Mouse (Mus musculus) MEL (cell line): ENCODE measurements around the gene 1500015O10Rik. TPM values are rescaled to one million over a fixed set of nuclear protein-coding genes. Genes with fewer than 3 reads are reported as not detected.

Source experiments
- DNase-seq: peaks from one replicate; pipeline ENCODE4 v3.0.0; 2011; ENCODE audit warnings: low read depth, low spot score
- H3K27ac ChIP-seq: 2 replicates; pipeline ENCODE4 v1.5.1; 2012; ENCODE audit warnings: low read depth, mild to moderate bottlenecking, control low read depth, low read length, moderate library complexity; ENCODE audit not compliant: control insufficient read depth
- H3K27me3 ChIP-seq, 2 experiments: fragments of 150-350 bp in 1 of 2; sonication (generic) in 1 of 2; 2 replicates each; pipeline ENCODE4 v1.6.1; 2012; ENCODE audit warnings: low read length in 2 of 2, mild to moderate bottlenecking in 2 of 2, improper control_type of control experiment in 1 of 2, moderate library complexity in 1 of 2; ENCODE audit not compliant: insufficient read depth in 2 of 2, control insufficient read depth in 1 of 2
- H3K36me3 ChIP-seq, 2 experiments: 2 replicates each; pipeline ENCODE4 v1.6.1; 2012 to 2014; ENCODE audit warnings: low read length in 2 of 2, improper control_type of control experiment in 1 of 2, inconsistent platforms in 1 of 2, mild to moderate bottlenecking in 1 of 2; ENCODE audit not compliant: insufficient read depth in 2 of 2, control insufficient read depth in 1 of 2
- H3K4me1 ChIP-seq, 2 experiments: fragments of 150-350 bp in 1 of 2; sonication (generic) in 1 of 2; 2 replicates each; pipeline ENCODE4 v1.6.1; 2012; ENCODE audit warnings: low read length in 2 of 2, improper control_type of control experiment in 1 of 2, mild to moderate bottlenecking in 1 of 2; ENCODE audit not compliant: insufficient read depth in 2 of 2, control insufficient read depth in 1 of 2
- H3K4me3 ChIP-seq, 2 experiments: fragments of 150-350 bp in 1 of 2; sonication (generic) in 1 of 2; 2 replicates each; pipeline ENCODE4 v1.5.1; 2012; ENCODE audit warnings: low read depth in 2 of 2, low read length in 2 of 2, mild to moderate bottlenecking in 2 of 2, moderate library complexity in 2 of 2, control low read depth in 1 of 2, improper control_type of control experiment in 1 of 2; ENCODE audit not compliant: control insufficient read depth in 1 of 2, insufficient read depth in 1 of 2
- H3K79me2 ChIP-seq: 2 replicates; pipeline ENCODE4 v1.6.1; 2012; ENCODE audit warnings: mild to moderate bottlenecking, low read length, moderate library complexity; ENCODE audit not compliant: control insufficient read depth, poor library complexity, insufficient read depth
- H3K9ac ChIP-seq: 2 replicates; pipeline ENCODE4 v1.6.1; 2012; ENCODE audit warnings: low read depth, mild to moderate bottlenecking, control low read depth, low read length, moderate library complexity; ENCODE audit not compliant: control insufficient read depth, poor library complexity, severe bottlenecking
- H3K9me3 ChIP-seq: fragments of 150-350 bp; sonication (generic); replicated peaks from 2 replicates; pipeline ENCODE4 v1.6.1; 2012; ENCODE audit warnings: mild to moderate bottlenecking, low read length, improper control_type of control experiment, moderate library complexity; ENCODE audit not compliant: insufficient read depth
- BHLHE40 ChIP-seq: IDR thresholded peaks from 2 replicates; pipeline ENCODE4 v1.6.1; 2012; ENCODE audit warnings: low read depth, mild to moderate bottlenecking, inconsistent platforms, low read length, improper control_type of control experiment, borderline replicate concordance
- CHD2 ChIP-seq: IDR thresholded peaks from 2 replicates; pipeline ENCODE4 v1.6.1; 2011; ENCODE audit warnings: low read length, improper control_type of control experiment
- E2F4 ChIP-seq: IDR thresholded peaks from 2 replicates; pipeline ENCODE4 v1.6.1; 2011; ENCODE audit warnings: low read depth, low read length, improper control_type of control experiment, borderline replicate concordance
- EP300 ChIP-seq, 2 experiments: IDR thresholded peaks; 2 replicates each; pipeline ENCODE4 v1.6.1; 2011; ENCODE audit warnings: improper control_type of control experiment in 2 of 2, low read length in 2 of 2, low read depth in 1 of 2, mild to moderate bottlenecking in 1 of 2
- ETS1 ChIP-seq: IDR thresholded peaks from 2 replicates; pipeline ENCODE4 v1.6.1; 2012; ENCODE audit warnings: low read depth, mild to moderate bottlenecking, inconsistent platforms, low read length, improper control_type of control experiment, moderate library complexity
- KAT2A ChIP-seq: conservative IDR thresholded peaks from 2 replicates; pipeline ENCODE4 v1.6.1; 2012; ENCODE audit warnings: low read depth, low read length, improper control_type of control experiment, inconsistent platforms
- MAX ChIP-seq: IDR thresholded peaks from 2 replicates; pipeline ENCODE4 v1.6.1; 2011; ENCODE audit warnings: low read length, improper control_type of control experiment
- MYB ChIP-seq: IDR thresholded peaks from 2 replicates; pipeline ENCODE4 v1.6.1; 2011; ENCODE audit warnings: mild to moderate bottlenecking, low read depth, low read length, improper control_type of control experiment
- NRF1 ChIP-seq: IDR thresholded peaks from 2 replicates; pipeline ENCODE4 v1.6.1; 2014; ENCODE audit warnings: low read depth, mild to moderate bottlenecking, inconsistent platforms, low read length, improper control_type of control experiment, moderate library complexity; ENCODE audit not compliant: poor library complexity, insufficient read depth, severe bottlenecking
- POLR2AphosphoS5 ChIP-seq: IDR thresholded peaks from 2 replicates; pipeline ENCODE4 v1.6.1; 2012; ENCODE audit warnings: low read depth, borderline replicate concordance, mild to moderate bottlenecking, inconsistent platforms, low read length, moderate library complexity, mixed read lengths
- RAD21 ChIP-seq: IDR thresholded peaks from 2 replicates; pipeline ENCODE4 v1.6.1; 2011; ENCODE audit warnings: mild to moderate bottlenecking, low read depth, low read length, improper control_type of control experiment
- RCOR1 ChIP-seq: IDR thresholded peaks from 2 replicates; pipeline ENCODE4 v1.6.1; 2012; ENCODE audit warnings: low read depth, mild to moderate bottlenecking, inconsistent platforms, low read length, improper control_type of control experiment
- SMC3 ChIP-seq: IDR thresholded peaks from 2 replicates; pipeline ENCODE4 v1.6.1; 2011; ENCODE audit warnings: low read depth, low read length, improper control_type of control experiment
- TAL1 ChIP-seq: IDR thresholded peaks from 2 replicates; pipeline ENCODE4 v1.6.1; 2012; ENCODE audit warnings: mild to moderate bottlenecking, inconsistent platforms, low read length, moderate library complexity, mixed read lengths
- UBTF ChIP-seq: IDR thresholded peaks from 2 replicates; pipeline ENCODE4 v1.6.1; 2012; ENCODE audit warnings: low read depth, mild to moderate bottlenecking, inconsistent platforms, low read length, improper control_type of control experiment, moderate library complexity, borderline replicate concordance; ENCODE audit not compliant: insufficient read depth
- USF1 ChIP-seq: IDR thresholded peaks from 2 replicates; pipeline ENCODE4 v1.6.1; 2014; ENCODE audit warnings: low read depth, mild to moderate bottlenecking, inconsistent platforms, low read length, improper control_type of control experiment, moderate library complexity
- ZC3H11A ChIP-seq: IDR thresholded peaks from 2 replicates; pipeline ENCODE4 v1.6.1; 2012; ENCODE audit warnings: low read depth, mild to moderate bottlenecking, inconsistent platforms, low read length, improper control_type of control experiment
- ZKSCAN1 ChIP-seq: IDR thresholded peaks from 2 replicates; pipeline ENCODE4 v1.6.1; 2012; ENCODE audit warnings: low read depth, mild to moderate bottlenecking, inconsistent platforms, low read length, improper control_type of control experiment, moderate library complexity
- ZMIZ1 ChIP-seq: IDR thresholded peaks from 2 replicates; pipeline ENCODE4 v1.6.1; 2012; ENCODE audit warnings: low read depth, mild to moderate bottlenecking, inconsistent platforms, low read length, improper control_type of control experiment, moderate library complexity
- polyA plus RNA-seq, 2 experiments: library from polyadenylated mRNA; stranded (reverse) in 1 of 2; unstranded in 1 of 2; fragments of >175 nt in 1 of 2; fragments of >200 nt in 1 of 2; gene quantifications; 2 replicates each; pipeline versions ENCODE4 v1.2.1 to v1.2.4; 2012; ENCODE audit warnings: low replicate concordance in 2 of 2, low read depth in 1 of 2; ENCODE audit not compliant: insufficient read length in 2 of 2, insufficient read depth in 1 of 2, missing spikeins in 1 of 2
- total RNA-seq: library from RNA; depleted of rRNA; stranded (reverse); fragments of 300-350 nt; gene quantifications from 2 replicates; pipeline ENCODE4 v1.2.3, GENCODE M21; 2012

1500015O10Rik gene
- total and polyA plus RNA-seq, 3 experiments: 0.08 TPM; not detected in 2

GRCm38 (mm10) chr1:43766328-43766727 is 35.9 kb downstream of the 1500015O10Rik start:
- Histone ChIP-seq H3K4me1 (no peaks in the 10 kb centered on the region), H3K79me2 (no peaks in the 10 kb centered on the region), H3K9me3 (no peaks in the 10 kb centered on the region), H3K9ac (no peak overlapping the region), H3K27me3 (no peaks in the 10 kb centered on the region), H3K36me3 (peaks cover 0 to 6% of the 10 kb centered on the region in 2 experiments; a peak in 2 of 4 replicates)
- DNase-seq: no peak
- TF ChIP-seq NRF1 (no peak), ETS1 (no peak), KAT2A (no peak), MYB (no peak), SMC3 (no peak), E2F4 (no peak)
- TF ChIP-seq, all 39 proteins: peak for 0
- H3K27ac ChIP-seq: no peak overlapping the region
- no peak overlapping the region for H3K4me3 ChIP-seq

- TF ChIP-seq MAX (no peak), ZC3H11A (no peak), ETS1 (no peak), POLR2AphosphoS5 (no peak), TAL1 (no peak), E2F4 (no peak), RAD21 (no peak), USF1 (no peak)
- TF ChIP-seq, all 39 proteins: peak for 0
- Histone ChIP-seq H3K27me3 (no peaks in the 10 kb centered on the region), H3K79me2 (no peaks in the 10 kb centered on the region), H3K4me1 (no peaks in the 10 kb centered on the region), H3K27ac (no peak overlapping the region), H3K4me3 (no peak overlapping the region), H3K36me3 (peaks cover 0 to 7% of the 10 kb centered on the region in 2 experiments; a peak in 2 of 4 replicates), H3K9ac (no peak overlapping the region), H3K9me3 (no peaks in the 10 kb centered on the region)
- no peak for DNase-seq
Observed at GRCm38 (mm10) chr1:43768385-43768990, 38.1 kb downstream of the 1500015O10Rik start.

GRCm38 (mm10) chr1:43769348-43769747 is 38.9 kb downstream of the 1500015O10Rik start:
- H3K36me3 ChIP-seq: peaks cover 0 to 7% of the 10 kb centered on the region in 2 experiments; a peak in 2 of 4 replicates
- H3K27me3 ChIP-seq: no peaks in the 10 kb centered on the region
- H3K27ac ChIP-seq: no peak overlapping the region
- no peak overlapping the region for H3K4me3 ChIP-seq
- no peaks in the 10 kb centered on the region for H3K9me3 ChIP-seq
- no peak for TF ChIP-seq ZKSCAN1
- TF ChIP-seq CHD2: no peak
- TF ChIP-seq RCOR1: no peak
- no peak for TF ChIP-seq EP300 (IDR thresholded peaks at IDR 0.05; ENCODE audit: low read depth in 1 of 2, low read length in 2 of 2)
- TF ChIP-seq NRF1: no peak
- no peak for TF ChIP-seq TAL1
- TF ChIP-seq BHLHE40: no peak
- TF ChIP-seq POLR2AphosphoS5: no peak
- no peak for TF ChIP-seq UBTF
- no peak for TF ChIP-seq ZMIZ1
- no peak for DNase-seq
- no peaks in the 10 kb centered on the region for H3K4me1 ChIP-seq
- no peaks in the 10 kb centered on the region for H3K79me2 ChIP-seq
- H3K9ac ChIP-seq: no peak overlapping the region
